Mouse (Mus musculus) gastrocnemius, postnatal 14 days (tissue): ENCODE results near the gene Junb. TPM values are rescaled to one million over a fixed set of nuclear protein-coding genes. Genes with fewer than 3 reads are reported as not detected.

Experiments used
- microRNA-seq, 2 experiments: library from miRNA; unstranded; fragments of <30 nt; microRNA quantifications; one replicate each; pipeline ENCODE4 v1.2.0; 2021
- total RNA-seq, 2 experiments: library from RNA; stranded (reverse); gene quantifications; 2 replicates each; pipeline ENCODE4 v1.2.3; 2021

Gene Junb
- total RNA-seq, 2 experiments from 2014 or later, result 6.2 to 6.3 TPM

Small RNAs within 50 kb of the gene (microRNA-seq; reads per million reads assigned to microRNA genes)
- gene Gm24197, result 0 reads per million in 2 experiments

Other genes with a start within 250 kb of the Junb start
- gene Nfix, start 178.4 kb downstream of the Junb start, total RNA-seq, result 100 to 1,000 TPM; 531 to 566 TPM
- 1 to 10 TPM; 6.0 to 7.2 TPM for gene Dand5, start 155.9 kb downstream of the Junb start, total RNA-seq
- 10 to 100 TPM; 28.4 to 28.8 TPM for gene Gadd45gip1, start 147.2 kb downstream of the Junb start, total RNA-seq
- 100 to 1,000 TPM; 122 to 124 TPM for gene Rad23a, start 138.1 kb downstream of the Junb start, total RNA-seq
- 100 to 1,000 TPM; 197 to 229 TPM for gene Calr, start 131.8 kb downstream of the Junb start, total RNA-seq
- 10 to 100 TPM; 24.8 to 25.5 TPM for gene Farsa, start 121.7 kb downstream of the Junb start, total RNA-seq
- gene Syce2, start 106.6 kb downstream of the Junb start, total RNA-seq, result 1 to 10 TPM; 2.1 to 2.6 TPM
- 10 to 100 TPM; 23.3 to 30.0 TPM for gene Gcdh, start 84.8 kb downstream of the Junb start, total RNA-seq
- under 1 TPM in 1 of 2 experiments, not detected in 1; 0.23 TPM for gene Klf1, start 76.8 kb downstream of the Junb start, total RNA-seq
- 1 to 10 TPM; 5.7 to 6.9 TPM for gene Dnase2a, start 70.2 kb downstream of the Junb start, total RNA-seq
- under 1 TPM in 1 of 2 experiments, not detected in 1; 0.07 TPM for gene Mast1, start 41.4 kb downstream of the Junb start, total RNA-seq
- gene Rtbdn, start 31.7 kb downstream of the Junb start, total RNA-seq, result not detected
- not detected for gene Gm49661, start 9.3 kb downstream of the Junb start, total RNA-seq
- gene Prdx2, start 9.1 kb downstream of the Junb start, total RNA-seq, result 100 to 1,000 TPM; 224 to 248 TPM
- gene Rnaseh2a, start 9.0 kb downstream of the Junb start, total RNA-seq, result 10 to 100 TPM; 22.6 to 28.4 TPM
- gene Hook2, start 11.9 kb upstream of the Junb start, total RNA-seq, result 1 to 10 TPM; 1.4 to 1.5 TPM
- gene Best2, start 35.8 kb upstream of the Junb start, total RNA-seq, result not detected
- gene Asna1, start 46.6 kb upstream of the Junb start, total RNA-seq, result 10 to 100 TPM; 44.3 to 44.9 TPM
- 10 to 100 TPM; 77.5 to 92.1 TPM for gene Trir, start 48.1 kb upstream of the Junb start, total RNA-seq
- gene Tnpo2, start 58.2 kb upstream of the Junb start, total RNA-seq, result 10 to 100 TPM; 24.6 to 27.9 TPM
- 1 to 10 TPM; 3.6 to 4.7 TPM for gene Fbxw9, start 81.3 kb upstream of the Junb start, total RNA-seq
- gene Gm5741, start 89.3 kb upstream of the Junb start, total RNA-seq, result not detected
- 10 to 100 TPM; 18.2 to 20.2 TPM for gene Dhps, start 93.0 kb upstream of the Junb start, total RNA-seq
- gene Wdr83os, start 102.0 kb upstream of the Junb start, total RNA-seq, result 10 to 100 TPM; 45.3 to 46.2 TPM
- 10 to 100 TPM; 13.2 to 15.1 TPM for gene Wdr83, start 102.6 kb upstream of the Junb start, total RNA-seq
- 10 to 100 TPM; 13.6 to 14.0 TPM for gene Man2b1, start 104.6 kb upstream of the Junb start, total RNA-seq
- gene Zfp791, start 144.4 kb upstream of the Junb start, total RNA-seq, result under 1 TPM; 0.86 to 0.92 TPM
- not detected for gene Cks1brt, start 173.2 kb upstream of the Junb start, total RNA-seq
- gene Olfr371, start 247.3 kb upstream of the Junb start, total RNA-seq, result not detected